Mouse (Mus musculus): ENCODE measurements around the gene 9130008F23Rik.

9130008F23Rik gene

GRCm38 (mm10) chr17:40879924-40880691, at the start of gene 9130008F23Rik:
9130008F23Rik (minus strand) TSS chr17:40880559.
- DNase-seq (ENCODE audit: extremely low spot score), result peak; percentile 72

- DNase-seq (ENCODE audit: extremely low spot score), result no peak
These were observed 35.1 kb upstream of the 9130008F23Rik start for GRCm38 (mm10) chr17:40915499-40915898.

- no peak for DNase-seq (ENCODE audit: extremely low spot score)
These were observed 33.9 kb upstream of the 9130008F23Rik start, which contains the start of gene Glyatl3 for GRCm38 (mm10) chr17:40914250-40914649. Glyatl3 (minus strand) TSS chr17:40914350.

DNA sequence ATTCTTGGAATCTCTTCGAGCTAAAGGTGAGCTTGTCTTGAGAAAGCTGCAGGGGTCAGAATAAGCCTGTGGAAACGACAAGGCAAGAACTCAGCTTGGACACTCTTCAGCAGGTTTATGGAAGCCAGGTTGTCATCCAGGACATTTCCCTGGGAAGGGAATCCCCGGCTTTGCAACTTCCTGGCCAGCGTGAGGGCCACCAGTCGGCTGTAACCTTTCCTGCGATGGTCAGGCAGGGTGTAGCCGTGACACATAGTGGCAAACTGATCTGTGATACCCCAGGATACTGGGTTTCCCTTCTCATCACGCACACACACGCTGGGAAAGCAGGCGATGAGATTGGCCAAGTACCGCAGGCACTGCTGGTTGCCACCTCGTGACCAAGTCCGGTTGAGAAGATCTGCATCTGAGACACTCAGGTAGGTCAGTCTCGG, 24.4 kb upstream of the 9130008F23Rik start:
- peak; percentile 22 for DNase-seq (ENCODE audit: extremely low spot score)

- DNase-seq (ENCODE audit: extremely low spot score), result no peak
These were observed 23.8 kb upstream of the 9130008F23Rik start for GRCm38 (mm10) chr17:40904056-40904597.

- DNase-seq (ENCODE audit: extremely low spot score), result no peak
These were observed 23.0 kb upstream of the 9130008F23Rik start for GRCm38 (mm10) chr17:40903345-40903744.

DNA sequence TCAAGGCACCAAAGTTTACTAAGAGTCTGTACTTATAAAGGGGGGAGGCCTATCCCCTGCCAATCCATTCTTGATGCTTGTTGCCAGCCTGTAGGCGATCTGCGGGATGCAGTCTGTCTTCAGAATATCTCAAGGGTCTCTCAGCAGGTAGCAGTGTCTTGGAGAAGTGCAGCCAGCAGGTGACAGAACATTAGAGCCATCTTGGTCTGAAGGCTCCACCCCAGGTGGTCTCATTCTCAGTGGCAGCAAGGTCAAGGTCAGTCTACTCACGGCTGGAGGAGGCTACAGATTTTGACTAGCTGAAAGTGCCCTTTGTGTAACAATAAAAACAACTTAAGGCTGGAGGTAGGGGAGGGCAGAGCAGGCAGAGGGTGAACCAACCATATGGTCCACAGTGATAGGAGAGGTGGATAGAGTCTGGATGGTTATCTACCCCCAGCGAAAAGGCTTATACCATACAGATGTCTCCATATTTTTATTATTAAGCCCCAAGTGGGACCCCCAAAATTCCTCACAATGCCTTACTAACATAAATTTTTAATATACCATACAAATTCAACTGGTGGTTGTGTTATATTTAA, 19.5 kb upstream of the 9130008F23Rik start:
- no peak for DNase-seq (ENCODE audit: extremely low spot score)

DNA sequence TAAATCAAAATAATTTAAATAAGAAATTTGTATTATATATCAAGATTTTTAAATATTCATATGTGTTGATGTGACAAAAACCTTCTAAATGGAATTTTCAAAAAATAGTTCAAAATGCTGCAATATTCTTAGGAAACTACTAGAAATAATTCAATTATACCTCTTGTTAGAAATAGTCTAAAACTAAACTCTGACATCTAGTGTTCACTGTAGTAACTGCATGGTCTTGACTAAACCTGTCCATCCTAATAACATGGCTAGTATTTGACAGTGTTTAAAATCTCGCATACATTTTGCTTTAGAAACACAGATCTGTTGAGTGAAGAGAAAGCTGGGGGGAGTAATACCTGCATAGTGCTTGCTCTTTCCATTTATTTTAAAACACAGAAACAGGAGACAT, 16.5 kb upstream of the 9130008F23Rik start:
- DNase-seq (ENCODE audit: extremely low spot score), result no peak

DNA sequence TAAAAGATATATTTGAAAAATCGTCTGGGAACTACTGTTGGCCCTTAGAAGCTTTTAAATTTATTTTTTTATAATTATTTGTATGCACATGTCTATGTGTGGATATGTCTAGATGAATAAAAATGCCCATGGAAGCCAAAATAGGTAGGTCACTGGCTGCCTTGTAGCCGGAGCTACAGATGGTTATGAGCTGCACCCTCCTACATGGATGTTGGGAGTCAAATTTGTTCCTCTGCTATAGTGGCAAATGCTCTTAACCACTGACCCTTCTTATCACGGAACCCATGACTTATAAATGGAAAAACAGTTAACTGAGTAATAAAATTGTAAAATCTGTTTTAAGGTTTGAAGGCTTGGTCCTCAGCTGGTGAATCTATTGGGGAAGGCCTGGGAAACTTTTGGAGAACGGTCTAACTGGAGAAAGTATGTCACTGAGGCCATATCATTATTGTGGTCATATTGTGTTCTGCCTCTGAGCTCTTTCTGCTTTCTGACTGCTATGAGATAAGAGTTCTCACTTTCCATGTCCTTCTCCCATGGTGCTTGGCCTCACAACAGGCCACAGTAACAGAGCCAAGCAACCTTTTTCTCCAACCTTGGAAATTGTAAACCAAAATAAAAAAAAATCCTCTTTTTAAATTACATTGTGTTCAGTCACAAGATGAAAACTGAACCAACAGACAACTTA, 7.6 kb upstream of the 9130008F23Rik start:
- DNase-seq (ENCODE audit: extremely low spot score), result no peak

- DNase-seq (ENCODE audit: extremely low spot score), result no peak
These were observed 4.8 kb upstream of the 9130008F23Rik start for GRCm38 (mm10) chr17:40885155-40885554.

DNA sequence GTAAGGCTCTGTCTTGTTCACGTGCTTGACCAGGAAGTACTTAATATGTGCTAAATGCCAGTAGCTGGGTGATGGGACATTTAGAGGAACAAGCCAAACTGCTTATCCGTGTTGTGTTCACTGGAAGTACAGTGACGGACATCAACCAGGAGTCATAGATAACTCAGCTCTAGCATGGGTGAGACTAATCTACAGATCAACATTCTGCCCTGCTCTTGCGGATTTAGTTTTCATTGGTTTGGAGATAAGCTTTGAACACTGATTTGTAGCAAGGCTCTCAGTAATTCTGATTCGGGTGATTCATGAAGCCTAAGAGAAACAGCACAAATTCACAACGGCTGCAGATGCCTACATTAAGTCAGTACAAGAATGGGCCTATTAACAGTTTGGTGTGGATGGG, 1.8 kb upstream of the 9130008F23Rik start:
- DNase-seq (ENCODE audit: extremely low spot score), result no peak

- DNase-seq (ENCODE audit: extremely low spot score), result no peak
These were observed 833 bp downstream of the 9130008F23Rik start for GRCm38 (mm10) chr17:40879528-40879923.

DNA sequence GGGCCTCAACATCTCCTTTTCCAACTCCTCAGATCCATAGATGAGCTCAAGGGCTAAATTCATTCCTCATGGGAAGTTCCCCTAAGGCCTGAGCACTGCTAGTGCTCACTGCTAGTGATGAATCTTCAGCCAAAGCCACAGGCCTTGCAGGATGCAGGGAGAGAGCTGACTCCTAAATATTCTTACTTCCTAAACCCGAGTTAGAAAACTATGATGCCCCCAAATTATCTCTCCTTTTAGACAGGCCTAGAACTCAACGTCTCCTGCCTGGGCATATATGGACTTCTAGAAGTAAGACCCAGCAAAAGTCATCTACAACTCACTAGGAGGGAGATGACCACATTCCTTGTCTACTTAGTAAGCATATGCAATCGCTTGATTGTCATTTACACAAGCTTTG, 2.6 kb downstream of the 9130008F23Rik start:
- no peak for DNase-seq (ENCODE audit: extremely low spot score)

GRCm38 (mm10) chr17:40875568-40875967, 4.8 kb downstream of the 9130008F23Rik start:
- no peak for DNase-seq (ENCODE audit: extremely low spot score)

DNA sequence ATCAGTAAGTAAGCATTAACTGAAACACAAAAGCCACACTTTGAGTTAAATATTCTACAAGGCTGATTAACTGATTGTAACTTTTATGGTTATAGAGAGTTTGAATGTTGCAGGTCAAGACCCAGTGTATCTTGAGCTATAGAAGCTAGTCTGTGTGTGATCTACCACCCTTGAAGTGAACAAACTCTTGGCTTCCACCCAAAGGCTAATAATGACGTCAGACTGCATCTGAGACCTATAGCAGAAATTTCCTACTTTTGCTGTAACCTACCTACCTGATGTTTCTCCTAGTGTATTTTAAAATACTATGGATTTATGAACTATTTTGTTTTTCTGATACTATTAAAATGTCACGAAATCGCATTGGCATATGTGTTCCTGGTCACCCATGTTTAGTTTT, 5.7 kb downstream of the 9130008F23Rik start:
- no peak for DNase-seq (ENCODE audit: extremely low spot score)

GRCm38 (mm10) chr17:40873582-40874011, 6.8 kb downstream of the 9130008F23Rik start:
- DNase-seq (ENCODE audit: extremely low spot score), result no peak

DNA sequence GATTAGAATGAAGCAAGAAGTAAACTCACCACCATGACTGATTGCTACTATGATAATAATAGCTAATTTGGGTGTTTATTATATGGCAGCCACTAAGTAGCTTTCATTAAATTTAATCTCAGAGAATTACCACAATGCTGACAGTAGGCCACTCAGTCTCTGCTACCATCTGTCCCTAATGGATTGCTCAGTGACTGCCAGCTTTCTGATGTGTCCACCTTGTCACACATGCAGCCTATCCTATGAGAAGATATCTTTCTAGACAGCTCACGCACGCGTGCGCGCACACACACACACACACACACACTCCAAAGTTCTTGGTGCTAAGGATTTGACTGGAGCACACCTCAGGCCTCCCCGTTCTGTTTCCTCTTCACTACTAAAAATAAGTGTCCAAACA, 7.7 kb downstream of the 9130008F23Rik start:
- DNase-seq (ENCODE audit: extremely low spot score), result no peak

GRCm38 (mm10) chr17:40868952-40869747, 11.2 kb downstream of the 9130008F23Rik start:
- DNase-seq (ENCODE audit: extremely low spot score), result no peak

- DNase-seq (ENCODE audit: extremely low spot score), result no peak
These were observed 25.3 kb downstream of the 9130008F23Rik start for GRCm38 (mm10) chr17:40855065-40855464.

- no peak for DNase-seq (ENCODE audit: extremely low spot score)
These were observed 43.1 kb downstream of the 9130008F23Rik start for GRCm38 (mm10) chr17:40837308-40837707.

GRCm38 (mm10) chr17:40831870-40832269, 48.5 kb downstream of the 9130008F23Rik start:
- DNase-seq (ENCODE audit: extremely low spot score), result no peak
